Mouse (Mus musculus): ENCODE data around the gene Cpt1c.
A peak's percentile ranks its signal among the peaks of the same experiment; 100 is the strongest.

Gene Cpt1c

DNA sequence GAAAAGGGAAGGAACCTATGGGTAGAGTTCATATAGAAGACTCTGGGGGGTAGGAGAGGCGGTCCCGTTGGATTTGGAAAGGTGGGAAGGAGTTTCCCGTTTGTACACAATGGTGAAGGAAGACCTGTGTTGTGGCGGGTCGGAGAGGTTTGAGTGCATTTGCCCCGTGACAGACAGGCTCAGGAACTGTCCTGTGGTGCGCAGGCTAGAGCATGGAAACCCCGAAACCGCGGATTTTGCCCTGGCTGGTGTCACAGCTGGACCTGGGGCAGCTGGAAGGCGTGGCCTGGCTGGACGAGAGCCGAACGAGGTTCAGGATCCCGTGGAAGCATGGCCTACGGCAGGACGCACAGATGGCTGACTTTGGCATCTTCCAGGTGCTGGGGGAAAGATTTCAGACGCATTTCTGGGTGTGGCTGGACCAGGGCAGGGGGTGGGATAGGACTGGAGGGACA lies 23.9 kb upstream of the Cpt1c start, which contains the start of gene Bcl2l12:
Gene Bcl2l12, minus strand, starts transcription at position 212 of the 455 bp plus-strand sequence.
- no peak for DNase-seq

DNA sequence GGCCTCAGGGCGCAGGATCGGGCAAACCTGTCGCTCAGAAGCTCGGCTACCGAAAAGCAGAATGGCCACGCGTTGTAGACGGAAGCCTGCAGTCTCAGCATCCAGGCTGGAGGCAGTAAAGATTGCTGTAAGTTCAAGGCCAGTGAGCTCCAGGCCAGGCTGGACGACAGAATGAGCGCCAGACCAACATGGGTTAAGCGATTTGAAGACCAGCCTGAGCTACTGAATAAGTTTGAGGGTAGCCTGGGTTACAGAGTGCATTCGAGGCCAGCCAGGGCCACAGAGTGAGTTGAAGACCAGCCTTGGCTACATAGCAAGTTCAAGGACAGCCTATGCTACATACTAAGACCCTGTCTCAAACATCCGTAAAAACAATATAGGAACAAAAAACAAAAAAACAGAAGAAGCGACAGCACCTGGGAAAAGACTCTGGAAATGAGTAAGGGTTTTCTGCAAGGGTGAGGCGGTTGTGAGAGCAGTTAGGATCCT lies 23.3 kb upstream of the Cpt1c start:
- no peak for DNase-seq

DNA sequence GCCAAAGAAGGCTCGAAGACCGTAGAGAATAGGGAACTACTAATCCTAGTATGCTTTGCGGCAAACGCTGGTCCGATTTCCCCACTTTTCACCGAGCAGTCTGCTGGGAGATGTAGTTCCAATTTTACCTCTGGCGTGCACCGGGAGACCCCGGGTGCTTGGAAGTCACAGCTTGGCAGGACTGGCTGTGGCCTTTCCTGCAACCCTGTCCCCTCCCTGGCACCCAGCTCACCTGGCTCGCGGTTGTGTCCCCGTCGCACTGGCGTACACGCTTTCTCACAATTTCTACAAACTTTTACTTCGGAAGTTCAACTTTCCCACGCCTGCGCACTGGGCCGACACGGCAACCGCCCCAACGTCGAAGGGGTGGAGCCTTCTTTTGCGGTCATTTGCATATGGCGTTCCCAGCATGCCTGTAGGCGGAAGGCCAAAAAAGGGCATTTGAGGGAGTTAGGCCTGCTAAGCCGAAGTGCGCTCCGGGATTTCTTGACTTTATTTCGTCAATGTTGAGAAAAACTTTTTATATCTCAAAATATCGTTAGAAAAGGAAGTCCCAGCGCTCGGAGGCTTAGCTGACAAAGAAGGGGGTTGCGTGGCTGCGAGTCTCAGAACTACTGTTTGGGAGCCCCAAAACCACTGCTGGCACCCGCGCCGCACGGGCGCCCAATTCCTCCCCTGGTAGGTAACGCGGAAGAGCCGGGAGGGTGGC lies 22.7 kb upstream of the Cpt1c start, which contains the start of gene Irf3:
Gene Irf3, plus strand, starts transcription at position 418 of the 709 bp plus-strand sequence.
- peak; percentile 95 for DNase-seq

DNA sequence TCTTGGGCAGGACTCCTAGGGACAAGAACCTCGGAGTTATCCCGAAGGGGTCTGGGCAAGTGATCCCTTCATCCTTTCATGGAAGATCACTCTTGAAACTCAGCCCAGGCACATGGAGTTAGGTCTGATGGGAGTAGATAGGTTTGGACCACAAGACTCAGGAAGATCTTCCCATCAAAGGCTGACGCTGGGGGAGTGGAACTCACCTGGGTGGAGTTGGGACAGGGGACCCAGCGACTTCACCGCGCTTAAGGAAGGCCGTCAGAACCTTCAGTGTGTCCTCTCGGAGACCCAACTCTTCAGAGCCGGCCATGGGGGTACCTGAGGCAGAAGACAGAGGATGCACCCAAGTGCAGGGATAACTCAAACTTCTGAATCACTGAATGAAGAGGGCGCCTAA lies 22.0 kb upstream of the Cpt1c start:
- DNase-seq: no peak

DNA sequence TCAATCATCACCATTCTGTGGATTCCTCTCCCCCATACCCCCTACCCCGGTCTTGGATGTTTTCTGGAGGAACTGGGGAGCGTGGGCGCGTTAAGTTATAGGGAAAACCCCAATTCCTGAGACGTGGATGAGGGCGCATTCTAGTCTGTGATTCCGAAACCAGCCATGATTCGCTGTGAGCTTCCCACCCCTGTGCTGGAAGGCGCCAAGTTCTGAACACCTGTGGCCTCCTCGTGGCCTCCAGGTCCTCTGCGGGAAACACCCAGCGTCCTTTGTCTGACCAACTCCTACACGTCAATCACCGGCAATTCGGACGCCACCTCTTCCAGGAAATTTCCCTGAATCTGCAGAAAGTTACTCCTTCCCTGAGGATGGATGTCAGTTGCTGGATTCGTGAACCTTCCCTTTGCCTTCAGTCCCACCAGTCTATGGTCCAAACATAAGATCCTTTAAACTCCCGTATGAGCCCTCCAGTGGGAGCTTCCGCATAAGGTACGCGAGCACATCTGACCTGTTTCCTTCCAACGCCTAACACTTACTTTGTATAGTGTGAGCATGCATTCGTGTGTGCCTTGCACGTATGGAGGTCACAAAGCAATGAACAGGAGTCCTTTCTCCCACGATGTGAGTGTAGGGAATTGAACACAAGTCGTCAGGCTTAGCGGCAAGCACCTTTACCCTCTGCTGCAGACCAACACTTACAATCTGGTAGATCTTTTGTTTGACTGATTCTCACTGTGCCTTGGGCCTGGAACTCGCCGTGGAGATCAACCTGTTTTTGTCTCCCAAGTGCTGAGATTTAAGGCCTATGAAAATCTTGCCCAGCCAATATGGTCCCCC lies 12.4 kb upstream of the Cpt1c start:
- no peak for DNase-seq

DNA sequence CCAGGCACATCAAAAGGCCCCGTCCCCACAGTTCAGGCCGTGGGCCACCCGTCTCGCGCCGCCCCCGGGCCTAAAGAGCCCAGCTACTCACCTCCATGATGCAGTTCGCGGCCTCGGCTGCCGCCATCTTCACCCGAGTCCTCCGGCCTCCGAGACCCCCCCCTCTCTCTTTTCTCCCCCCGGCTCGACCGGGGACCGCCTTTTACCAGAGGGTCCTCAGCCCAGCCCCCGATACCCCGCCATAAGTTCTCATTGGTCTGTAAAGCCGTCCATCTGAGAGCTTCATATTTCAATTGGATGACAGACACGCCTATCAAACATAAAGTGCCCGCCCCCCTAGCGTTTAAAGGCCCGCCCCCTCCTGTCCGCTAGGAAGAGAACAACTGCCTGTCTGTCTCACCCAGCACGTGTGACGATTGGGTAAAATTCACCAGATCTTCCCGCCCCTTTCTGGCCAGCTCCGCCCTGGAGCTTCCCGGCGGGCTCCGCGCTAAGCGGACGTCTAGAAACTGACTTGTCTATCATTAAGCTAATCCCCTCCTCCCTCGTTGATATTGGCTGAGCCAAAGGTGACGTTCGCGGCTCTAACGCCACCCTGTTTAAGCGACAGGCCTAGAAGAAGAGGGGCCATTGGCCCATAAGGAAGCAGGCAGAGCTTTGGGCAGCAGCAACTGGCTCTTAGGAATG lies 11.7 kb upstream of the Cpt1c start, which contains the start of gene Prmt1:
Gene Prmt1, minus strand, starts transcription at position 377 of the 687 bp plus-strand sequence.
- DNase-seq: peak; percentile 98

DNA sequence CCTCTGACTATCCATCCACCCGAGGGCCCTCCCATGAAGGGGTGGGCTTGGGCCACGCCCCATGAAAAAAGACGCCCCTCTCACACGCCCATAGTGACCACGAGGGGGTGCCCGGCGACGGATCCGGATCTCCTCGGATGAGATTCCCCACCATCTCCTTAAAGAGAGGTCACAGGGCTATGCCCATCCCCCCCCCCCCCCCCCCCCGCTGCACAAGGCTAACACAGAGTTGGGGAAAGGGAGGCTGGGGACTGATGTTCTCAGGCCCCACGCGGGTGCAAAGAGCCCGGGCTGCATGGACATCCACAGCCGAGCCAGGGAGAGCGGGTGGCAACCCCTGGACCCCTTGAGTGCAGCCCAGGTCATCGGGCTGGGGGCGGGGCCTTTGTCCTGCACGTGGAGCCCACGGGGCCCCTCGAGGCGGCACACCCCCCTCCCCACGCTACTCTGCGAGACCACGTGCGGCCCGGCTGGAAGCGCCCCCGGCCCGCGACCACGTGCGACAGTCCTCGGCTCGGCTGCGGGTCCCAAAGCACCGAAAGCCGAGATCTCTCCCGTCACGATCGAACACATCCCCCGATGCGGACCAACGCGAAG lies 11.0 kb upstream of the Cpt1c start:
- DNase-seq: peak; percentile 72

DNA sequence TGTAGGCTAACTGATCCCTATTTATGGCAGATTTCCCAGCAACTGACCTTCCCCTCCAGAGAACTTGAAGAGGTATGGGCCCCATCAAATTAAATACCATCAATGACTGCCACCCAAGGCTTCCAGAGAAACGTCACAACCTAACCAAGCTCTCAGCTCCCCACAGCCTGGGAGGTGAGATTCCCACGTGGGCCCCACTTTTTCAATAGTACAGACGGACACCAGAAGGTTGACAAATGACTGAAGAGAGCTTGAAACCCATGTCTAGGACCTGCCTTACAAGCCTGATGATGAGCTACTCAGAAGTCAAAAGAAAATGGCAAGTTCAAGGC lies 10.1 kb upstream of the Cpt1c start:
- DNase-seq: no peak

DNA sequence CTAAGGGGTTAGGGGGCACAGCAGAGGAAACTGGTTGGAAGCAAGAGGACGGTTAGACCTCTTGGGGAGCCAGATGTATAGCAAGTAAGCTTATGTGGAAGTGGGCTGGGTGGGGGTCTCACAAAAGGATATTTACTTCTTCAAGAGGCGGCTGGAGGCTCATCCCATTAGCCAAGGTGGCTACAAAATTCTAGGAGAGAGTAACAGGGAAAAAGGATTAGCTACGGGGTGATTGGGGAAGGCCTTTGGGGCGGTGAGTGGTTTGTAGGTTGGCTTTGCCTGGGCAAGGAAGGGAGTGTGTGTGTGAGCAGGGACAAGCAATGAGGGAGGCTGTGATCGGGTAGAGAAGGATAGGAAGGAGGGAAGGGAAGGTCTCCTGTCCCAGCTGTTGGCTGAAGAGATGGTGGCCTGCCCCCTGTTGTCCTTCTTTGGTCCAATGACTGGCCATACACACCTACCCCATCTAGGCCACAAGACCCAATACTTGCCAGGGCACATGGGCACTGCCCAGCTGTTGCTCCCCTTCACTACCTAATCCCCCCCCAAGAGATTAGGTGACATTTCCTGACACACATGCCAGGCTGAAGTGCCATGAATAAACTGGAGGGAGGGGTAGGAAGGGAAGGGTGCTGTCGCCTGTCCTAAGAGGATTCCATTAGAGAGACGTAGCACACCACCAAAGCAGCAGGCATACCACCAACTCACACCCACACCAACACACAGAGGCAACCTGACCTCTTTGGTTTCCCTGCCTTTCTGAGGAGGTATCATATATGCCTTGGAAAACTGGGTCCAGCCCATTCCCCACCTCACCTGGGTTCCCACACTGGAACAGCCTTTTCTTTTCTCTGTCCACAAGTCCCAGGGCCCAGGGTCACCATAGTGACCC lies 9.5 kb upstream of the Cpt1c start:
- DNase-seq: no peak

DNA sequence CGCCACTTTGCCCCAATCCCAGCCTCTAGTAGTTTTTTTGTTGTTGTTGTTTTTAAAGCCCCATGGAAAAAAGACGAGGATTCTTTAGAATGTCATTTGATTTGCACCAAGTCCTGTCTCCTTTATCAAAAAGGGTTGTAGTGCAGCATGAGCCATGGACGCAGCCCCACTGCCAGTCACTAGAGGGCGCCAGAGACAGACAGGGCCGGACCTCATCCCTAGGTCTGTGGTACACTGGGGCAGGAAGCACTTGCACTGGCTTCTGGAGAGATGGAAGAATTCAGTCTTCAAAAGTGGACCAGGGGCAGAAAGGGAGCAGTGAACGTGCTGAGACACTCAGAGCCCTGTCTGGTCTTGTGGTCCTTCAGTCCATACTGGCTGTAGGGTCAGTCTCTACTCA lies 8.4 kb upstream of the Cpt1c start:
- peak; percentile 78 for DNase-seq

DNA sequence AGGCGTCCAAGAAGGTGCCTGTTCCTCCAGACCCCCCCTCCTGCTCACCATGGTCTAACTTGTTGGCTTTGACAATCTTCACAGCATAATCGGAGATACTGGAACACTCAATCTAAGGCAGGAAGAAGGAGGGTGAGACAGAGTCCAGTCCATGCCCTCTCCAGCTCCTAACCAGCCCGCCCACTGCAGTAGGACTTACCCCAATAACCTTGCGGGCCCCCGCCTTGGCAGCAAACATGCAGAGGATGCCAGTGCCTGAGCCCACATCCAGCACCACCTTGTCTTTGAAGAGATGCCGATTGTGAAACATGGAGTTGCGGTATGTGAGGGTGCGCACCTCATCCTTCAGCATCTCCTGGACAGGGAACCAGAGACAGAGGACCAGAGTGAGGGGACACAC lies 6.9 kb upstream of the Cpt1c start:
- DNase-seq: no peak

DNA sequence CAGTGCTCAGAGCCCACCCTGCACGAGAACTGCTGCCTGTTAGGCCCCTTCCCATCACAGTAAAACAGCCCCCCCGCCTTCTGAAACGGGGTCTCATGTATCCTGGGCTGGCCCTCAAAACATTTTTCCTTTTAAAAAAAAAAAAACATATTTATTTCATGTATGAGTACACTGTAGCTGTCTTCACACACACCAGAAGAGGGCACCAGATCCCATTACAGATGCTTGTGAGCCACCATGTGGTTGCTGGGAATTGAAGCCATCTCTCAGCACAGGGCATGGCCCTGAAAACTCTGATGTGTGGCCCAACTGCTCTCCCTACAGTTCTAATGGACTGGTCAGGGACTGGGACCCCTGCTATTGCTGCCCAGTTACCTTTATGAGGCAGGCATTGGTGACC lies 3.6 kb upstream of the Cpt1c start:
- DNase-seq: no peak

DNA sequence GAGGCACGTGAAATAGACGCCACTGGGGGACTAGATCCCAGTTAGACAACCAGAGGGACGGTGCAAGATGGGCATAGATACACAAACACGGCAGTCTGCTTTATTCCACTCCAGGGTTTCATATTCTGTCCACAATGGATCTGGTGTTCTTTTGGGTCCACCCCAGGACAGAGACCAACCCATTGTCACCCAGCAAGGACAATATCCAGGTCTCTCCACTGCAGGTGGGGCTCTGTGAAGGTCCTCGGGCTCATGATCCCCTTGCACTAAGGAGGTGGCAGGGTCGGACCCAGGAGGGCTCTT lies 417 bp upstream of the Cpt1c start:
- no peak for DNase-seq

DNA sequence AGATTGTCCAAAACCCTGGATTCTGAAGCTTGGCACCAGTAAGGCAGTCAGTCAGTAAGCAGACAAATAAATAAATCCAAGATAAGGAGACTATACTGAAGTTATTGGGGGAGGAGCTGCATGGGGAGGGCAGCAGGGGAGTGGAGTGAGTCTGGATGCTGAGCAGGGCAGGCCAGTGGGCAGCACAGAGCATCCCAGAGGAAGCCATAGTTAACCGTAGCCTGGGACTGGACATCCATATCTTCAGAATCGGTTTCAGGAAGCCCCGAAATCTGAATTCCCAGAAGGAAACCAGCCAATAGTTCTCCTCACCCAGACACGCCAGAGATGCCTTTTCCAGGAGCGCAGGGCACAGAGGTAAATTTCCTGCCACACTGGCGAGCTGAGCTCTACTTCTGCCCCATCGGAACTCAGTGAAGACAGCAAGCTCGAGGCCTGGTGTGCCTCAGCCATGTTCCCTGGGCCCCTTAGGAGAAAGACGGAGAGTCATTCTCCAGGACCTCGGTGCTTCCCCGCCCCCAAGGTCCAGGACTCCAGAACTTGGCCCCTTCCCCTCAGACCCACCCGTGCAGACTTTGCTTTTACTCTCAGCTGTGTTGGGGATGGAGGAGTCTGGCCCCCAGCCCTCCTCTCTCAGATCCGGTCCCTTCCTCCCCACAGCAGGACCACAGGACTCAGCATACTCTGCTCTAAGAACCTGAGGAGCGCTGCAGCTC lies 1.1 kb downstream of the Cpt1c start:
- no peak for DNase-seq

DNA sequence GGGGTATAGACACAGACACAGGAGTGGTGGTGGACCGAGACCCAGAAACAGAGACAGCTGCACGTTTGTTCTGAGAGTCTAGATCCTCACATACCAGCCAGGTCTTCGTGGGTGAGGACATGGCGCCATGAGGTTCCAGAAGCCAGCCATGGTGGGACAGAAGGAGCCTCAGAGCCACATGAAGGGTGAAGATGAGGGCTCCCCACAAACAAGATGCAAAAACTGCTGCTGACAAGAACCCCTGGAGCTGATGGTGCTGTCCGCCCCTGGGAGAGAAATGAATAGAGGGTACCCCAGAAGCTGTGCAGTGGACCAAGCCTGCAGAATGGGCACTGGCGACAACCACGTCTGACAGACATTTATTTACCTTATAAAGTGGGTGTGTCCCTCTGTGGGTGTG lies 3.5 kb downstream of the Cpt1c start:
- DNase-seq: no peak

DNA sequence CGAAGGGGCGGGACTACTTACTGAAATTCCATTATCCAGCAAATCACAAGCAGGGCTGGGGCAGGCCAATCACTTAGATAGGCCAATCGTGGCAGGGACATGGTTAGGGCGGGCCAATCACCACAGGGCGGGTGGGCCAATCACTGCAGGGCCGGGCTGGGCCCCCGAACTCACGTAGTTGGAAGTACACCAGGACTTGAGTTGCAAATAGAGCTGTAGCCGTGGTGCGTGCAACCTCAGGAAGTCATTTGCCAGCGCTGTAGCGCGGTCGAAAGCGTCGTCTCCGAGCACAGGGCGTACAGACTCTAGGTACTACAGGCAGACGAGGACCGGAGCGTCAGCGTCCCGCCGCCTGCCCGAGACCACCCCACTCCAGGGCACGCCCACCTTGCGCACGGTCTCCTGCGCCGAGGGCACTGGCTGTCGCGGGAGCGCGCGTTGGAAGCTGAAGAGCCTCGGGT lies 4.4 kb downstream of the Cpt1c start:
- DNase-seq: peak; percentile 79

DNA sequence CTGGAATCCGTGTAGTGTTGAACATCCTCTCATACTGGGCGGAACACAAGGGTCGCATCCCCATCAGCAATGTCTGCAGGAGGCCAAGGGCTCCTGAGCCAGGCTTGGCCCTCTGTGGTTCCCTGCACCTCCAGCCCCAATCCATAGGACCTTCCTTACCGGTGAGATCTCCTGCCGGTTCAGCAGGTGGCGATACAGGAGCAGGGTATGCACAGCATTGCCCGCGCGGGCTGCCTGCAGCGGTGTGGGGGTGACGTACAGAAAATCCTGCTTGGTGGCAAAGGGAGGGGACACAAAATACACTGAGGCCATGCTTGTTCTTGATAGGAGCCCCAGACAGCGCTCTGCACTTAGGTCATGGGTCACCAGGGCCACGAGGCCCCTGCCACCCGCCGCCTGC lies 8.0 kb downstream of the Cpt1c start:
- no peak for DNase-seq

DNA sequence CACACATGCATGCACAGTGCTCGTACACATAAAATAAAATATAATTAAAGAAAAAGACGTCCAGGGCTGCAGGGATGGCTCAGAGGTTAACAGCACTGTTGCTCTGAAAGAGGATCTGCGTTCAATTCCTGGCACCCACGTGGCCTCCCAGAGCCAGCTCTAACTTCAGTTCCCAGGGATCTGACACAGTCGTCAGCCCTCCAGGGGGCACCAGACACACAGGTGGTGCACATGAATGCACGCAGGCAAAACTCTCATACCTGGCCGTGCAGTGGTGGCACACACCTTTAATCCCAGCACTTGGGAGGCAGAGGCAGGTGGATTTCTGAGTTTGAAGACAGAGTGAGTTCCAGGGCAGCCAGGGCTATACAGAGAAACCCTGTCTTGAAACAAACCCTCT lies 8.7 kb downstream of the Cpt1c start:
- no peak for DNase-seq

DNA sequence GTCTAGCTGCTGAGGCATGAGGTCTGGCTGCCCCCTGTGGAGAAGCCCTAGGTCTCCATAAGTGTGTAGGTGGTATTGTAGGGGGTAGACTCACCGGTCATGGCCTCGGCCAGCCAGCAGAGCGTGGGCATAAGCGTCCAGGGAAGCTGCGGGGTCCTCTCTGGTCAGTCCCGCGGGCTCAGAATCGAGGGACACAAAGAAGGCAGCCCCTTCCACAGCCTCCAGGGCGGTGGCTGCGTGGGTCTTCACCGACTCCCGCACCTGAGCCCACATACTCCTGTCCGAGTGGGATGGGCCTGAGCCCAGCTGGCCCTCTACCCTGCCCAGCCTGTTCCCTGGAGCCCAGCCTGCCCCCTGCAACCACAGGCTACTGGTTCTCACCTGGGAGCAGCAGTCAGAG lies 9.7 kb downstream of the Cpt1c start:
- no peak for DNase-seq

DNA sequence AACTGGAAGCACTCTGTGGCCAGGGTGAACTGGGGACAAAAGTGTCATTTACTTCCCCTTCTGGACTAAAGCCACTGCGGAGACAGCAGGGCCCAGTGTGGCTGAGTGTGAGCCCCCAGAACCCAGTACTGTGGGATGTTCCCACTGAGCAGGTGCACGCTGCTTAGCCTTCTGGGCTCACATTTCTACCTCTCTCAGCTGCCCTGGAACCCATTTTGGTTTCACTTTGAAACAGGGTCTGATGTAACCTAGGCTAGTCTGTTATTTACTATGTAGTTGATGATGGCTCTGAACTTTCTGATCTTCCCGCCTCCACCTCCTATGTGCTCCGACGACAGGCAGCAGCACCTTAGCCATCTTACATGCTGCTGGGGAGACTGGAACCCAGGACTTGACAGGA lies 11.8 kb downstream of the Cpt1c start:
- DNase-seq: no peak

DNA sequence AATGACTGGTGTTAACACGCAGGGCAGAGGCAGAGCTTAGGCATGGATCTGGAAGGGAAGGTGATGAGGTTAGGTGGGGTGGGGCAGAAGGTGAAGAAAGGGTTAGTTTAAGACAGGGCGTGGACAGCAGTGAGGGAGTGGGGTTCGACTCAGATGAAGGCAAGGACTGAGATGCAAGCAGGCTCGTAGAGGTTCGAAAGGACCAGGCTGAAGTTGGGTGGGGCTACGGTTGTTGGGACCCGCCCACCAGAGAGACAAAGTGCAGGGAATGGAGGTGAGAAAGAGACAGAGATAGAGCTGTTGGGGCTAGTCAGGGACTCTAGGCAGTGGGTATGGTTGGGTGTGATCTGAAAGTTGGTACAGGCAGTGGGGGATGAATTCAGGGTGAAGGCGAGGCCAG lies 12.3 kb downstream of the Cpt1c start:
- DNase-seq: no peak
